Mouse (Mus musculus) MEL (cell line): Measurements from ENCODE around the gene Asb2. TPM values are rescaled to one million over a fixed set of nuclear protein-coding genes. Genes with fewer than 3 reads are reported as not detected.

Source experiments
- DNase-seq: peaks from one replicate; pipeline ENCODE4 v3.0.0; 2011; ENCODE audit warnings: low read depth, low spot score
- H3K27ac ChIP-seq: 2 replicates; pipeline ENCODE4 v1.5.1; 2012; ENCODE audit warnings: low read depth, mild to moderate bottlenecking, control low read depth, low read length, moderate library complexity; ENCODE audit not compliant: control insufficient read depth
- H3K27me3 ChIP-seq, 2 experiments: fragments of 150-350 bp in 1 of 2; sonication (generic) in 1 of 2; 2 replicates each; pipeline ENCODE4 v1.6.1; 2012; ENCODE audit warnings: low read length in 2 of 2, mild to moderate bottlenecking in 2 of 2, improper control_type of control experiment in 1 of 2, moderate library complexity in 1 of 2; ENCODE audit not compliant: insufficient read depth in 2 of 2, control insufficient read depth in 1 of 2
- H3K36me3 ChIP-seq, 2 experiments: 2 replicates each; pipeline ENCODE4 v1.6.1; 2012 to 2014; ENCODE audit warnings: low read length in 2 of 2, improper control_type of control experiment in 1 of 2, inconsistent platforms in 1 of 2, mild to moderate bottlenecking in 1 of 2; ENCODE audit not compliant: insufficient read depth in 2 of 2, control insufficient read depth in 1 of 2
- H3K4me1 ChIP-seq, 2 experiments: fragments of 150-350 bp in 1 of 2; sonication (generic) in 1 of 2; 2 replicates each; pipeline ENCODE4 v1.6.1; 2012; ENCODE audit warnings: low read length in 2 of 2, improper control_type of control experiment in 1 of 2, mild to moderate bottlenecking in 1 of 2; ENCODE audit not compliant: insufficient read depth in 2 of 2, control insufficient read depth in 1 of 2
- H3K4me3 ChIP-seq, 2 experiments: fragments of 150-350 bp in 1 of 2; sonication (generic) in 1 of 2; 2 replicates each; pipeline ENCODE4 v1.5.1; 2012; ENCODE audit warnings: low read depth in 2 of 2, low read length in 2 of 2, mild to moderate bottlenecking in 2 of 2, moderate library complexity in 2 of 2, control low read depth in 1 of 2, improper control_type of control experiment in 1 of 2; ENCODE audit not compliant: control insufficient read depth in 1 of 2, insufficient read depth in 1 of 2
- H3K79me2 ChIP-seq: 2 replicates; pipeline ENCODE4 v1.6.1; 2012; ENCODE audit warnings: mild to moderate bottlenecking, low read length, moderate library complexity; ENCODE audit not compliant: control insufficient read depth, poor library complexity, insufficient read depth
- H3K9ac ChIP-seq: 2 replicates; pipeline ENCODE4 v1.6.1; 2012; ENCODE audit warnings: low read depth, mild to moderate bottlenecking, control low read depth, low read length, moderate library complexity; ENCODE audit not compliant: control insufficient read depth, poor library complexity, severe bottlenecking
- H3K9me3 ChIP-seq: fragments of 150-350 bp; sonication (generic); replicated peaks from 2 replicates; pipeline ENCODE4 v1.6.1; 2012; ENCODE audit warnings: mild to moderate bottlenecking, low read length, improper control_type of control experiment, moderate library complexity; ENCODE audit not compliant: insufficient read depth
- BHLHE40 ChIP-seq: IDR thresholded peaks from 2 replicates; pipeline ENCODE4 v1.6.1; 2012; ENCODE audit warnings: low read depth, mild to moderate bottlenecking, inconsistent platforms, low read length, improper control_type of control experiment, borderline replicate concordance
- CHD1 ChIP-seq: IDR thresholded peaks from 2 replicates; pipeline ENCODE4 v1.6.1; 2012; ENCODE audit warnings: low read depth, mild to moderate bottlenecking, inconsistent platforms, low read length, improper control_type of control experiment
- CHD2 ChIP-seq: IDR thresholded peaks from 2 replicates; pipeline ENCODE4 v1.6.1; 2011; ENCODE audit warnings: low read length, improper control_type of control experiment
- EP300 ChIP-seq, 2 experiments: IDR thresholded peaks; 2 replicates each; pipeline ENCODE4 v1.6.1; 2011; ENCODE audit warnings: improper control_type of control experiment in 2 of 2, low read length in 2 of 2, low read depth in 1 of 2, mild to moderate bottlenecking in 1 of 2
- GABPA ChIP-seq: IDR thresholded peaks from 2 replicates; pipeline ENCODE4 v1.6.1; 2012; ENCODE audit warnings: low read depth, mild to moderate bottlenecking, inconsistent platforms, low read length, improper control_type of control experiment, moderate library complexity
- GATA1 ChIP-seq: IDR thresholded peaks from 2 replicates; pipeline ENCODE4 v1.6.1; 2011; ENCODE audit warnings: low read depth, low read length, improper control_type of control experiment
- HCFC1 ChIP-seq: IDR thresholded peaks from 2 replicates; pipeline ENCODE4 v1.6.1; 2012; ENCODE audit warnings: low read depth, mild to moderate bottlenecking, inconsistent platforms, low read length, improper control_type of control experiment, moderate library complexity
- JUND ChIP-seq: IDR thresholded peaks from 2 replicates; pipeline ENCODE4 v1.6.1; 2011; ENCODE audit warnings: low read depth, mild to moderate bottlenecking, improper control_type of control experiment, low read length
- KAT2A ChIP-seq: conservative IDR thresholded peaks from 2 replicates; pipeline ENCODE4 v1.6.1; 2012; ENCODE audit warnings: low read depth, low read length, improper control_type of control experiment, inconsistent platforms
- MAFK ChIP-seq: IDR thresholded peaks from 2 replicates; pipeline ENCODE4 v1.6.1; 2011; ENCODE audit warnings: low read depth, mild to moderate bottlenecking, low read length, improper control_type of control experiment, borderline replicate concordance
- MAX ChIP-seq: IDR thresholded peaks from 2 replicates; pipeline ENCODE4 v1.6.1; 2011; ENCODE audit warnings: low read length, improper control_type of control experiment
- MEF2A ChIP-seq: IDR thresholded peaks from 2 replicates; pipeline ENCODE4 v1.6.1; 2014; ENCODE audit warnings: low read depth, mild to moderate bottlenecking, inconsistent platforms, low read length, improper control_type of control experiment; ENCODE audit not compliant: poor library complexity, insufficient replicate concordance, severe bottlenecking; ENCODE audit errors: extremely low read depth
- MXI1 ChIP-seq: IDR thresholded peaks from 2 replicates; pipeline ENCODE4 v1.6.1; 2011; ENCODE audit warnings: mild to moderate bottlenecking, low read depth, low read length, improper control_type of control experiment
- NRF1 ChIP-seq: IDR thresholded peaks from 2 replicates; pipeline ENCODE4 v1.6.1; 2014; ENCODE audit warnings: low read depth, mild to moderate bottlenecking, inconsistent platforms, low read length, improper control_type of control experiment, moderate library complexity; ENCODE audit not compliant: poor library complexity, insufficient read depth, severe bottlenecking
- POLR2A ChIP-seq, 2 experiments: IDR thresholded peaks; 2 replicates each; pipeline ENCODE4 v1.6.1; 2011 to 2012; ENCODE audit warnings: low read length in 2 of 2, mild to moderate bottlenecking in 2 of 2, control low read depth in 1 of 2, improper control_type of control experiment in 1 of 2, low read depth in 1 of 2, moderate library complexity in 1 of 2; ENCODE audit not compliant: control insufficient read depth in 1 of 2, insufficient read depth in 1 of 2, poor library complexity in 1 of 2
- POLR2AphosphoS2 ChIP-seq: IDR thresholded peaks from 2 replicates; pipeline ENCODE4 v1.6.1; 2011; ENCODE audit warnings: low read length, improper control_type of control experiment
- POLR2AphosphoS5 ChIP-seq: IDR thresholded peaks from 2 replicates; pipeline ENCODE4 v1.6.1; 2012; ENCODE audit warnings: low read depth, borderline replicate concordance, mild to moderate bottlenecking, inconsistent platforms, low read length, moderate library complexity, mixed read lengths
- RCOR1 ChIP-seq: IDR thresholded peaks from 2 replicates; pipeline ENCODE4 v1.6.1; 2012; ENCODE audit warnings: low read depth, mild to moderate bottlenecking, inconsistent platforms, low read length, improper control_type of control experiment
- SIN3A ChIP-seq: IDR thresholded peaks from 2 replicates; pipeline ENCODE4 v1.6.1; 2012; ENCODE audit warnings: low read length, improper control_type of control experiment, inconsistent platforms
- TAL1 ChIP-seq: IDR thresholded peaks from 2 replicates; pipeline ENCODE4 v1.6.1; 2012; ENCODE audit warnings: mild to moderate bottlenecking, inconsistent platforms, low read length, moderate library complexity, mixed read lengths
- TBP ChIP-seq: IDR thresholded peaks from 2 replicates; pipeline ENCODE4 v1.8.0; 2011; ENCODE audit warnings: low read depth, low read length, improper control_type of control experiment
- USF1 ChIP-seq: IDR thresholded peaks from 2 replicates; pipeline ENCODE4 v1.6.1; 2014; ENCODE audit warnings: low read depth, mild to moderate bottlenecking, inconsistent platforms, low read length, improper control_type of control experiment, moderate library complexity
- ZC3H11A ChIP-seq: IDR thresholded peaks from 2 replicates; pipeline ENCODE4 v1.6.1; 2012; ENCODE audit warnings: low read depth, mild to moderate bottlenecking, inconsistent platforms, low read length, improper control_type of control experiment
- ZMIZ1 ChIP-seq: IDR thresholded peaks from 2 replicates; pipeline ENCODE4 v1.6.1; 2012; ENCODE audit warnings: low read depth, mild to moderate bottlenecking, inconsistent platforms, low read length, improper control_type of control experiment, moderate library complexity
- ZNF384 ChIP-seq: IDR thresholded peaks from 2 replicates; pipeline ENCODE4 v1.6.1; 2012; ENCODE audit warnings: low read depth, mild to moderate bottlenecking, inconsistent platforms, low read length, improper control_type of control experiment
- polyA plus RNA-seq, 2 experiments: library from polyadenylated mRNA; stranded (reverse) in 1 of 2; unstranded in 1 of 2; fragments of >175 nt in 1 of 2; fragments of >200 nt in 1 of 2; gene quantifications; 2 replicates each; pipeline versions ENCODE4 v1.2.1 to v1.2.4; 2012; ENCODE audit warnings: low replicate concordance in 2 of 2, low read depth in 1 of 2; ENCODE audit not compliant: insufficient read length in 2 of 2, insufficient read depth in 1 of 2, missing spikeins in 1 of 2
- total RNA-seq: library from RNA; depleted of rRNA; stranded (reverse); fragments of 300-350 nt; gene quantifications from 2 replicates; pipeline ENCODE4 v1.2.3, GENCODE M21; 2012

Asb2 gene
- total and polyA plus RNA-seq, 3 experiments: 0.18 TPM; not detected in 2

DNA sequence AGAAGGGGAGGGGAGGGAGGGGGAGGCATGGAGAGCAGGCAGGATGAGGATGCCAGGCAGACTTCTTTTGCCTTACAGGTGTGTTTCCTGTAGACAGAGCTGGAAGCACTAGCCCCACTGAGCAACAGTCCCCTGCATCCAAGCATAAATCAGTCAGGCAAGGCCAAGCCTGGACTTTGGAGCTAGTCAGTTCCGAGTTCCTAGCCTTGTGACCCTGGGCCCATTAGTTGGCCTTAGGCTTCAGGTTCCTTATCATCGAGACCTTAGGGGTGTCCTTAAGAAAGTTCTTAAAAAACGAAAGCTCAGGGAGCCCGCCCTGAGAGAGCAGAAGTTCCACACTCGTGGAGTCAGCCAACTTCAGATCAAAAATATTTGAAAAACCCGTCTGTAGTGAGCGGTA, 10.9 kb downstream of the Asb2 start:
- H3K27ac ChIP-seq: no peak overlapping the region
- TF ChIP-seq GABPA: no peak
- no peak for TF ChIP-seq ZNF384
- TF ChIP-seq CHD2: no peak
- no peak for TF ChIP-seq ZMIZ1
- TF ChIP-seq BHLHE40: no peak
- no peak for TF ChIP-seq EP300 (IDR thresholded peaks at IDR 0.05; ENCODE audit: low read depth in 1 of 2, low read length in 2 of 2)
- TF ChIP-seq MEF2A: no peak
- TF ChIP-seq, all 39 proteins: peak for 0
- H3K27me3 ChIP-seq: no peaks in the 10 kb centered on the region; a peak in 1 of 4 replicates
- H3K9me3 ChIP-seq: no peaks in the 10 kb centered on the region
- DNase-seq: no peak
- H3K4me3 ChIP-seq: no peak overlapping the region
- H3K4me1 ChIP-seq: peaks cover 0 to 8% of the 10 kb centered on the region in 2 experiments; a peak in 2 of 4 replicates
- no peaks in the 10 kb centered on the region for H3K79me2 ChIP-seq
- H3K9ac ChIP-seq: no peak overlapping the region
- H3K36me3 ChIP-seq: peaks cover 0 to 4% of the 10 kb centered on the region in 2 experiments; a peak in 2 of 4 replicates

DNA sequence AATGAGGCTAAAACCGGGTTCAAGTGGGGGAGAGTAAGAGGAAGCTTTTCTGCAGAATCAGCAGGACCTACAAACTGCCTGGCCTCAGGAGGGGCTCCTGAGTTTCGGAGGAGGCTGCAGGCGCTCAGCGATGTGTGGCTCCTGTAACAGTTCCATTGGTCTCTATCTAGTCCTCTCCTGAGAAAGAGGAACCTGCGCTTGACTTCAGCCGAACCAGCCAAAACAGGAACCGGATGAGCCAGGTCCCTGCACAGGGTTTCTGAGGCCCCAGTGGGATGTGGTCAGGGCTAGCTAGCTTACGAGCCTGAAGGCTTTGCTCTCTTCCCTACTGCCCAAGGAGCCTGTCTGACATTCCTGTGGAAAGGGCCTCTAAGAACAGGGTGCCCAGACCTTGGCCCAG, 12.3 kb downstream of the Asb2 start:
- peaks cover 0 to 4% of the 10 kb centered on the region in 2 experiments; a peak in 2 of 4 replicates for H3K36me3 ChIP-seq
- no peaks in the 10 kb centered on the region; a peak in 2 of 4 replicates for H3K27me3 ChIP-seq
- TF ChIP-seq RCOR1 (no peak), KAT2A (no peak), GATA1 (no peak), MEF2A (no peak), CHD1 (no peak), SIN3A (no peak), NRF1 (no peak), BHLHE40 (no peak), EP300 (IDR thresholded peaks at IDR 0.05; ENCODE audit: low read depth in 1 of 2, low read length in 2 of 2) (peak in 1 of 2 experiments; percentile 31; a peak in 1 of 4 replicates), HCFC1 (no peak), ZC3H11A (no peak), CHD2 (no peak), POLR2AphosphoS5 (no peak), POLR2A (IDR thresholded peaks at IDR 0.05; ENCODE audit: control insufficient read depth in 1 of 2, insufficient read depth in 1 of 2, low read depth in 1 of 2, low read length in 2 of 2, poor library complexity in 1 of 2) (peak in 1 of 2 experiments; percentile 25; a peak in 1 of 4 replicates), JUND (no peak), TAL1 (no peak), TBP (peak; percentile 67), GABPA (no peak), MAFK (no peak), POLR2AphosphoS2 (no peak), MXI1 (no peak), ZMIZ1 (no peak), USF1 (no peak), MAX (no peak)
- peak overlapping the region; percentile 21 to 24; a peak in 2 of 4 replicates for H3K4me3 ChIP-seq
- H3K4me1 ChIP-seq: peaks cover 0 to 8% of the 10 kb centered on the region in 2 experiments; a peak in 2 of 4 replicates
- peak overlapping the region; percentile 35; the same call in 1 of the 2 replicates for H3K27ac ChIP-seq
- no peaks in the 10 kb centered on the region for H3K79me2 ChIP-seq
- H3K9ac ChIP-seq: peak overlapping the region; percentile 52; the same call in 1 of the 2 replicates
- DNase-seq: peak; percentile 90
- H3K9me3 ChIP-seq: no peaks in the 10 kb centered on the region
